Mouse (Mus musculus) frontal cortex, postnatal 10 days (tissue): ENCODE data around the gene Gm4881.

Experiments
- DNase-seq, 2 experiments: peaks; one replicate each; pipeline ENCODE4 v3.0.0; 2022; ENCODE audit warnings: low spot score in 2 of 2, mixed read lengths in 1 of 2

The Gm4881 gene

GRCm38 (mm10) chr7:24954450-24954849, 10.2 kb upstream of the Gm4881 start:
- DNase-seq = no peak

GRCm38 (mm10) chr7:24953966-24954365, 9.7 kb upstream of the Gm4881 start:
- no peak for DNase-seq

- DNase-seq = peak in 1 of 2 experiments; percentile 62
Measured at GRCm38 (mm10) chr7:24949958-24950623, 5.8 kb upstream of the Gm4881 start.

- no peak for DNase-seq
Measured at GRCm38 (mm10) chr7:24948774-24949173, 4.5 kb upstream of the Gm4881 start.

- DNase-seq = no peak
Measured at GRCm38 (mm10) chr7:24947316-24948048, 3.2 kb upstream of the Gm4881 start.

- no peak for DNase-seq
Measured at GRCm38 (mm10) chr7:24943641-24944040, 653 bp downstream of the Gm4881 start.

GRCm38 (mm10) chr7:24931651-24932050, 12.6 kb downstream of the Gm4881 start:
- no peak for DNase-seq

GRCm38 (mm10) chr7:24930475-24930874, 13.8 kb downstream of the Gm4881 start:
- no peak for DNase-seq

GRCm38 (mm10) chr7:24919728-24920127, 24.6 kb downstream of the Gm4881 start:
- DNase-seq = no peak

- DNase-seq = no peak
Measured at GRCm38 (mm10) chr7:24918763-24919323, 25.5 kb downstream of the Gm4881 start.

GRCm38 (mm10) chr7:24912480-24912879, 31.8 kb downstream of the Gm4881 start:
- DNase-seq = no peak

- no peak for DNase-seq
Measured at GRCm38 (mm10) chr7:24907211-24907748, 37.0 kb downstream of the Gm4881 start.

- DNase-seq = no peak
Measured at GRCm38 (mm10) chr7:24906551-24906950, 37.7 kb downstream of the Gm4881 start.

- no peak for DNase-seq
Measured at GRCm38 (mm10) chr7:24904936-24905335, 39.4 kb downstream of the Gm4881 start.

- DNase-seq = peak; percentile 96 to 97
Measured at GRCm38 (mm10) chr7:24904070-24904483, 40.2 kb downstream of the Gm4881 start.

GRCm38 (mm10) chr7:24903444-24903825, 40.9 kb downstream of the Gm4881 start:
- DNase-seq = no peak

GRCm38 (mm10) chr7:24902630-24903443, 41.5 kb downstream of the Gm4881 start, which contains the start of gene Arhgef1:
TSS of gene Arhgef1 (plus strand) at chr7:24902912.
- no peak for DNase-seq

GRCm38 (mm10) chr7:24902264-24902629, 42.0 kb downstream of the Gm4881 start:
- DNase-seq = no peak

- no peak for DNase-seq
Measured at GRCm38 (mm10) chr7:24901842-24902241, 42.5 kb downstream of the Gm4881 start.

GRCm38 (mm10) chr7:24901114-24901513, 43.2 kb downstream of the Gm4881 start:
- no peak for DNase-seq

- DNase-seq = no peak
Measured at GRCm38 (mm10) chr7:24897959-24898358, 46.3 kb downstream of the Gm4881 start.

- DNase-seq = no peak
Measured at GRCm38 (mm10) chr7:24897224-24897623, 47.1 kb downstream of the Gm4881 start, which contains the start of gene Cd79a. TSS of gene Cd79a (plus strand) at chr7:24897381.
